Mouse (Mus musculus): ENCODE results near the gene Astn2. TPM values are rescaled to one million over a fixed set of nuclear protein-coding genes. Genes with fewer than 3 reads are reported as not detected.

Gene Astn2
- polyA plus RNA-seq, 1 experiment: not detected

DNA sequence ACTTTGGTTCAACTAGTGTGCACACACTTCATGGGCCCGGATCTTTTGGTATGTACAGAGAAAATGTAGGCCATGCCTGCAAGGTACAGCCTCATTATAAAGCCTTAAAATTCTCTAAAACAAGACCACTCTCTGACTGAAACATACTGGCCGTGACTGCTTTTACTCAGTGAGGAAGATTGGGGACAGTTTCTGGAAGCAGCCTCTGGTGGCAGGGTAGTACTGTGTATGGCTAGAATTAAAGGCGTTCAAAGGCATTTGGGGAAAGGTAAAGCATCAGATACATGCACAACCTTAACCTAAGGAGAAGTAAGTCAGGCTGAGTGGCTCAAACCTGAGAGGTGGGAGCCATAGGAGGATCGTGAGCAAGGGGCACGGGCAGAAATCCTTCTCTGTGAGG, 725.9 kb downstream of the Astn2 start:
- H3K27ac ChIP-seq (ENCODE audit: insufficient read depth, low read depth, low read length): no peak overlapping the region
- TF ChIP-seq CTCF (IDR thresholded peaks at IDR 0.05; ENCODE audit: low read depth, low read length) (no peak), POLR2A (IDR thresholded peaks at IDR 0.05; ENCODE audit: borderline replicate concordance, low read depth, low read length) (no peak)
- H3K4me3 ChIP-seq (ENCODE audit: insufficient read depth, low read length): no peak overlapping the region
- no peaks in the 10 kb centered on the region for H3K4me1 ChIP-seq (ENCODE audit: control insufficient read depth, insufficient read depth, low read length)

DNA sequence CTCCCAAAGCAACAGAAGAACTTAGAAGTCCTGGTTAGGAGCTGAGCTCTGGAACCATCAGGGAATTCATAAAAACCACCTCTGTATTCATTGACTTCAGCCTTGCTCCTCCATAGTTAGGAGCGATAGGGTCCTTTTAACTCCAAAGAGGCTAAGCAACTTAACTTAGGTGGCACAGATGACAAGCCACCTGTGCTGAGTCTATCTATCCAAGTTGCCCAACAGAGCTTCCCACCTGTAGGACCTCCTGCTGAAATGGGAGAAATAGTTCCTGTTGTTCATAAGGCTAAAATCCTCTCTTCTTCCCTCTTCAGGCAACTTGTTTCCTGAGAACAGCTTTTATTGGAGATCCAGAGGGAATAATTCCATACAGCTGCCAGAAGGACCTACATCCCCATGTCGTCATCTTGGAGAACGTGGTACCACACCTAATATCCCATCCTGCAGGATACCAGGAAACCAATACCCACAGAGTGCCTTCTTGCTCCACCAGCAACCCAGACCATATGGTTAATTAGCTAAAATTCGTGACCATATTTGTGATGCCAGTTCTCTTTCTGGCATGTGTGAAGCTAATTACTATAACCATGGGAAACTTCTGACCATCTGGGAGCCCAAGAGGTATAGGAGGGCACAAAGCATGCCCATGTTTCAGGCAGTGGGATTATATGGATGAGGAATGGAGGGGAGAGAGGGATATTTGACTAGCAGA, 730.0 kb downstream of the Astn2 start:
- no peak overlapping the region for H3K4me3 ChIP-seq (ENCODE audit: insufficient read depth, low read length)

GRCm38 (mm10) chr4:65673418-65673933, 730.9 kb downstream of the Astn2 start:
- no peak overlapping the region for H3K27ac ChIP-seq (ENCODE audit: insufficient read depth, low read depth, low read length)
- H3K4me3 ChIP-seq (ENCODE audit: insufficient read depth, low read length): no peak overlapping the region
- H3K4me1 ChIP-seq (ENCODE audit: control insufficient read depth, insufficient read depth, low read length): no peaks in the 10 kb centered on the region
- TF ChIP-seq CTCF (IDR thresholded peaks at IDR 0.05; ENCODE audit: low read depth, low read length) (no peak), POLR2A (IDR thresholded peaks at IDR 0.05; ENCODE audit: borderline replicate concordance, low read depth, low read length) (no peak)

More for the DNA sequence above, 730.0 kb downstream of the Astn2 start:
- TF ChIP-seq CTCF (IDR thresholded peaks at IDR 0.05; ENCODE audit: low read depth, low read length): no peak
- TF ChIP-seq POLR2A (IDR thresholded peaks at IDR 0.05; ENCODE audit: borderline replicate concordance, low read depth, low read length): no peak
- no peak overlapping the region for H3K27ac ChIP-seq (ENCODE audit: insufficient read depth, low read depth, low read length)
- H3K4me1 ChIP-seq (ENCODE audit: control insufficient read depth, insufficient read depth, low read length): no peaks in the 10 kb centered on the region

DNA sequence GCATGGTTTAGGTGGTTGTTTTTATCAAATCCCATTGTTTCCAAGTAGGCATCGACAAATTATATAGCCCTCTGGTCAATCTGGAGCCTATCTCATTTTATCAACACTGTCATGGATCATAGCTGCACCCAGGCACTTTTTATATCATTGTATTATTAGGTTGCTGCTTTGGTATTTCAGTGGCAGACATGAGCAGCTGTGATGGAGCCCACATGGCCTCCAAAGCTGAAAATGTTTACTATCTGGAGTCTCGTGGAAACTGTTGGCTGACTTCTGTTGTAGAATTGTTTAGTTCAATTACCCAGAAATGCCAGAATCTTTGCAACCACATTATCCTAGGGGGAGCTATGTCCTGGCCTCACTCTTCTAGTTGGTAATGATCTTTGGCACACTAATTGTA, 732.1 kb downstream of the Astn2 start:
- TF ChIP-seq POLR2A (IDR thresholded peaks at IDR 0.05; ENCODE audit: borderline replicate concordance, low read depth, low read length) (no peak), CTCF (IDR thresholded peaks at IDR 0.05; ENCODE audit: low read depth, low read length) (no peak)
- Histone ChIP-seq H3K27ac (ENCODE audit: insufficient read depth, low read depth, low read length) (no peak overlapping the region), H3K4me1 (ENCODE audit: control insufficient read depth, insufficient read depth, low read length) (no peaks in the 10 kb centered on the region), H3K4me3 (ENCODE audit: insufficient read depth, low read length) (no peak overlapping the region)

- no peak for TF ChIP-seq POLR2A (IDR thresholded peaks at IDR 0.05; ENCODE audit: borderline replicate concordance, low read depth, low read length)
- Histone ChIP-seq H3K27ac (ENCODE audit: insufficient read depth, low read depth, low read length) (no peak overlapping the region), H3K4me1 (ENCODE audit: control insufficient read depth, insufficient read depth, low read length) (no peaks in the 10 kb centered on the region), H3K4me3 (ENCODE audit: insufficient read depth, low read length) (no peak overlapping the region)
These were observed 732.7 kb downstream of the Astn2 start for GRCm38 (mm10) chr4:65671585-65672184.

- TF ChIP-seq CTCF (IDR thresholded peaks at IDR 0.05; ENCODE audit: low read depth, low read length) (no peak), POLR2A (IDR thresholded peaks at IDR 0.05; ENCODE audit: borderline replicate concordance, low read depth, low read length) (no peak)
- no peak overlapping the region for H3K4me3 ChIP-seq (ENCODE audit: insufficient read depth, low read length)
- no peaks in the 10 kb centered on the region for H3K4me1 ChIP-seq (ENCODE audit: control insufficient read depth, insufficient read depth, low read length)
- no peak overlapping the region for H3K27ac ChIP-seq (ENCODE audit: insufficient read depth, low read depth, low read length)
These were observed 737.3 kb downstream of the Astn2 start for GRCm38 (mm10) chr4:65667030-65667610.

DNA sequence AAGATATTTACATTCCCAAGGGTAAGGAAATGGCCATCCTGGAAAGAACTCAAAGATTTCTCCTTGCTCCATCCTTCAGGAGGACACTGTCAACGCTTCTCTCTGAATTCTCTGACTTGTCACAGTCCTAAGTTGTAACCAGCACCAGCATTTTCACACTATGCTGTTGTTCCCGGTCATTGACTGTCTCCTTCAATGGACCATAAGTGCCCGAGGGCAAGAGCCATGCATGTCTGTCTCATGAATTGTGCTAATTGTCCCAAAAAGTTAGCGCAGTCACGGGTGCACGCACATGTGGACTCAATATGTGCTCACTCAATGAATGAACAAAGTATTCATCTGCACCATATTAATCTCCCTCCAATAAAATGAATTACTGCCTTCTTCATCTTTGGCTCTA, 741.2 kb downstream of the Astn2 start:
- TF ChIP-seq POLR2A (IDR thresholded peaks at IDR 0.05; ENCODE audit: borderline replicate concordance, low read depth, low read length): no peak
- no peak for TF ChIP-seq CTCF (IDR thresholded peaks at IDR 0.05; ENCODE audit: low read depth, low read length)
- Histone ChIP-seq H3K27ac (ENCODE audit: insufficient read depth, low read depth, low read length) (no peak overlapping the region), H3K4me3 (ENCODE audit: insufficient read depth, low read length) (no peak overlapping the region), H3K4me1 (ENCODE audit: control insufficient read depth, insufficient read depth, low read length) (no peaks in the 10 kb centered on the region)

DNA sequence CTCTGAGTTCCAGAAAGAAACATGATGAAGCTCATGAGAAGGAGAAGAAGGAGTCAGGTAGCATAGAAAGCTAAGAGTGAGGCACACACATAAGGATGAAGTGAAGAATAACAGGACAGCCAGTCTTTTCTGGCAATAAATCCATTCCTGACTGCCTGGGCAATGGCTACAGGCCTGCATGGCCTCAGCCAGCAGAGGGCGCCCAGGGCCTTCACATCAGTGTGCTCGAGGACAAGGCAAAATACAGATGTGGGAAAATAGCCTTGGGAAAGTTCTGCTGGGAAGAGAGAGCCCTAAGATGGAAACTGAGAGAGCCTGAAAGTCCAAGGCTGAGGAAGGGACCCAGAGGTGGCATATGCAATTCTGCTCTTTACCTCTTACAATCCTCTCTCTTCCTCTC, 749.7 kb downstream of the Astn2 start:
- H3K27ac ChIP-seq (ENCODE audit: insufficient read depth, low read depth, low read length): no peak overlapping the region
- H3K4me3 ChIP-seq (ENCODE audit: insufficient read depth, low read length): no peak overlapping the region
- H3K4me1 ChIP-seq (ENCODE audit: control insufficient read depth, insufficient read depth, low read length): no peaks in the 10 kb centered on the region
- peak; percentile 80 for TF ChIP-seq CTCF (IDR thresholded peaks at IDR 0.05; ENCODE audit: low read depth, low read length)
- no peak for TF ChIP-seq POLR2A (IDR thresholded peaks at IDR 0.05; ENCODE audit: borderline replicate concordance, low read depth, low read length)

GRCm38 (mm10) chr4:65642611-65643010, 761.8 kb downstream of the Astn2 start:
- TF ChIP-seq POLR2A (IDR thresholded peaks at IDR 0.05; ENCODE audit: borderline replicate concordance, low read depth, low read length) (no peak), CTCF (IDR thresholded peaks at IDR 0.05; ENCODE audit: low read depth, low read length) (no peak)
- H3K4me3 ChIP-seq (ENCODE audit: insufficient read depth, low read length): no peak overlapping the region

GRCm38 (mm10) chr4:65638231-65638630, 766.2 kb downstream of the Astn2 start:
- Histone ChIP-seq H3K4me1 (ENCODE audit: control insufficient read depth, insufficient read depth, low read length) (0 out of 2 replicates have a peak, but pooled peaks cover 2% of the 10 kb centered on the region), H3K4me3 (ENCODE audit: insufficient read depth, low read length) (no peak overlapping the region), H3K27ac (ENCODE audit: insufficient read depth, low read depth, low read length) (no peak overlapping the region)
- no peak for TF ChIP-seq CTCF (IDR thresholded peaks at IDR 0.05; ENCODE audit: low read depth, low read length)
- TF ChIP-seq POLR2A (IDR thresholded peaks at IDR 0.05; ENCODE audit: borderline replicate concordance, low read depth, low read length): no peak

More at GRCm38 (mm10) chr4:65642611-65643010, 761.8 kb downstream of the Astn2 start:
- Histone ChIP-seq H3K27ac (ENCODE audit: insufficient read depth, low read depth, low read length) (no peak overlapping the region), H3K4me1 (ENCODE audit: control insufficient read depth, insufficient read depth, low read length) (no peaks in the 10 kb centered on the region)
